9 mouse cellular contexts compared by ENCODE assay signal in genomic region chr15:102350942-102351291, GRCm38 (mm10). TPM values are rescaled to one million over a fixed set of nuclear protein-coding genes. Genes with fewer than 3 reads are reported as not detected.
DNase-seq lines count a peak whose midpoint lies in the region; ATAC-seq lines count a peak whose summit lies in the region.
"Had no signal": no experiment of that assay in that cellular context is flagged by ENCODE, and none has a peak within 500 bp of the region (broad histone marks: within the 10 kb centered on the region; RNA-seq: fewer than 3 reads in every experiment).

No protein-coding gene starts in this region.

- H3K4me1 ChIP-seq in heart, embryonic 15.5 days (replicated peaks): peaks cover 22% of the 10 kb centered on the region
- H3K4me1 ChIP-seq in hindbrain, embryonic 15.5 days (replicated peaks): peaks cover 29% of the 10 kb centered on the region
- H3K4me1 ChIP-seq in midbrain, embryonic 13.5 days (replicated peaks): peaks cover 26% of the 10 kb centered on the region

- 6% methylated on average over 11 of the region's 11 CpGs for WGBS in heart, embryonic 15.5 days
- 8% methylated on average over 11 of the region's 11 CpGs for WGBS in hindbrain, embryonic 15.5 days
- 13% methylated on average over 11 of the region's 11 CpGs for WGBS in midbrain, embryonic 13.5 days

- H3K27me3 ChIP-seq in heart, embryonic 15.5 days: peaks cover 2% of the 10 kb centered on the region; the same call in 1 of the 2 replicates
- H3K27me3 ChIP-seq in hindbrain, embryonic 15.5 days: no peaks in the 10 kb centered on the region
- H3K27me3 ChIP-seq in midbrain, embryonic 13.5 days: peaks cover 3% of the 10 kb centered on the region

- no peaks in the 10 kb centered on the region for H3K9me3 ChIP-seq in heart, embryonic 15.5 days (replicated peaks)
- no peaks in the 10 kb centered on the region for H3K9me3 ChIP-seq in hindbrain, embryonic 15.5 days
- H3K9me3 ChIP-seq in midbrain, embryonic 13.5 days: no peaks in the 10 kb centered on the region

- H3K36me3 ChIP-seq in heart, embryonic 15.5 days: peaks cover 14% of the 10 kb centered on the region; the same call in 1 of the 2 replicates
- 0 out of 2 replicates have a peak, but pooled peaks cover 7% of the 10 kb centered on the region for H3K36me3 ChIP-seq in hindbrain, embryonic 15.5 days
- H3K36me3 ChIP-seq in midbrain, embryonic 13.5 days: peaks cover 9% of the 10 kb centered on the region

- peak overlapping the region; percentile 84 for H3K4me2 ChIP-seq in heart, embryonic 15.5 days
- H3K4me2 ChIP-seq in hindbrain, embryonic 15.5 days: peak overlapping the region; percentile 88
- peak overlapping the region; percentile 93 for H3K4me2 ChIP-seq in midbrain, embryonic 13.5 days (replicated peaks)

- peak overlapping the region; percentile 80 for H3K4me3 ChIP-seq in heart, embryonic 15.5 days
- peak overlapping the region; percentile 86 for H3K4me3 ChIP-seq in hindbrain, embryonic 15.5 days
- H3K4me3 ChIP-seq in midbrain, embryonic 13.5 days (replicated peaks): peak overlapping the region; percentile 61

- intact Hi-C loops in heart, postnatal 25 days (cut with DNase I): loop anchor here (2.0 kb wide), 1 partner anchor 26 kb away; no protein-coding TSS in a partner anchor

- H3K27ac ChIP-seq in heart, embryonic 15.5 days: peak overlapping the region; percentile 81
- 0 out of 2 replicates have a peak overlapping the region, but pooled peaks have one; percentile 50 for H3K27ac ChIP-seq in hindbrain, embryonic 15.5 days (replicated peaks)
- H3K27ac ChIP-seq in midbrain, embryonic 13.5 days: no peak overlapping the region

- DNase-seq in heart, postnatal 25 days (ENCODE audit: low spot score): no peak
- DNase-seq in embryo, embryonic 10.5 days (ENCODE audit: low spot score): no peak
- no peak for DNase-seq in Muller cell, postnatal 12 days (ENCODE audit: inconsistent ontology term)
- DNase-seq in urinary bladder, postnatal 4 days (ENCODE audit: low spot score in 2 of 2): no peak

- ATAC-seq in heart, embryonic 15.5 days (replicated peaks; ENCODE audit: insufficient number of reproducible peaks, insufficient read depth, low FRiP score, low read depth): no peak
- ATAC-seq in common myeloid progenitor, adult 5-6 weeks (replicated peaks; ENCODE audit: low read depth, poor library complexity, severe bottlenecking): peak; percentile 10
- ATAC-seq in hindbrain, embryonic 15.5 days (ENCODE audit: low FRiP score, low read depth): no peak
- ATAC-seq in midbrain, embryonic 13.5 days: 0 out of 2 replicates have a peak, but pooled peaks have one; percentile 14

- peak overlapping the region; percentile 53 for H3K9ac ChIP-seq in heart, embryonic 15.5 days
- peak overlapping the region; percentile 79; the same call in 1 of the 2 replicates for H3K9ac ChIP-seq in hindbrain, embryonic 15.5 days
- H3K9ac ChIP-seq in midbrain, embryonic 13.5 days (replicated peaks): peak overlapping the region; percentile 55

RNA-seq across cellular contexts. Expression of gene Aaas, which starts 0.3 kb away (rescaled TPM):
- 39.1 and 52.4 TPM in 2 replicates for polyA plus RNA-seq in heart, embryonic 15.5 days (2015; fragmentation: Nextera tagmentation; extraction: Ambion mirVana)
- 10 to 100 TPM; 10.2 to 11.2 TPM for total RNA-seq in heart, postnatal 25 days (2021)
- total RNA-seq in common myeloid progenitor, adult 5-6 weeks (2017): 111 and 199 TPM in 2 replicates
- 36.8 and 37.9 TPM in 2 replicates for polyA plus RNA-seq in hindbrain, embryonic 15.5 days (2015; fragmentation: Nextera tagmentation; extraction: Ambion mirVana)
- 41.4 and 44.1 TPM in 2 replicates for polyA plus RNA-seq in midbrain, embryonic 13.5 days (2015; fragmentation: Nextera tagmentation; extraction: Ambion mirVana)

RNA-seq across cellular contexts. Expression of gene Sp7, which starts 16.1 kb away (rescaled TPM):
- polyA plus RNA-seq in heart, embryonic 15.5 days (2015; fragmentation: Nextera tagmentation; extraction: Ambion mirVana): 0.15 and 0.22 TPM in 2 replicates
- total RNA-seq in heart, postnatal 25 days (2021): not detected
- not detected in 2 replicates for total RNA-seq in common myeloid progenitor, adult 5-6 weeks (2017)
- polyA plus RNA-seq in hindbrain, embryonic 15.5 days (2015; fragmentation: Nextera tagmentation; extraction: Ambion mirVana): 0.57 and 0.71 TPM in 2 replicates
- 0.14 and 0.28 TPM in 2 replicates for polyA plus RNA-seq in midbrain, embryonic 13.5 days (2015; fragmentation: Nextera tagmentation; extraction: Ambion mirVana)
- polyA plus RNA-seq: large intestine, adult 2 months had no signal

RNA-seq across cellular contexts. Expression of gene Myg1, which starts 19.4 kb away (rescaled TPM):
- polyA plus RNA-seq in heart, embryonic 15.5 days (2015; fragmentation: Nextera tagmentation; extraction: Ambion mirVana): 47.9 and 69.2 TPM in 2 replicates
- 10 to 100 TPM; 21.3 to 23.1 TPM for total RNA-seq in heart, postnatal 25 days (2021)
- total RNA-seq in common myeloid progenitor, adult 5-6 weeks (2017): 40.0 and 50.8 TPM in 2 replicates
- polyA plus RNA-seq in hindbrain, embryonic 15.5 days (2015; fragmentation: Nextera tagmentation; extraction: Ambion mirVana): 92.6 and 94.2 TPM in 2 replicates
- polyA plus RNA-seq in midbrain, embryonic 13.5 days (2015; fragmentation: Nextera tagmentation; extraction: Ambion mirVana): 93.8 and 105 TPM in 2 replicates

RNA-seq across cellular contexts. Expression of gene Pfdn5, which starts 25.0 kb away (rescaled TPM):
- 261 and 296 TPM in 2 replicates for polyA plus RNA-seq in heart, embryonic 15.5 days (2015; fragmentation: Nextera tagmentation; extraction: Ambion mirVana)
- 100 to 1,000 TPM; 284 to 288 TPM for total RNA-seq in heart, postnatal 25 days (2021)
- total RNA-seq in common myeloid progenitor, adult 5-6 weeks (2017): 219 and 289 TPM in 2 replicates
- 460 and 473 TPM in 2 replicates for polyA plus RNA-seq in hindbrain, embryonic 15.5 days (2015; fragmentation: Nextera tagmentation; extraction: Ambion mirVana)
- 472 and 474 TPM in 2 replicates for polyA plus RNA-seq in midbrain, embryonic 13.5 days (2015; fragmentation: Nextera tagmentation; extraction: Ambion mirVana)

RNA-seq across cellular contexts. Expression of gene Espl1, which starts 54.9 kb away (rescaled TPM):
- polyA plus RNA-seq in heart, embryonic 15.5 days (2015; fragmentation: Nextera tagmentation; extraction: Ambion mirVana): 14.7 and 20.0 TPM in 2 replicates
- 1 to 10 TPM in 1 of 2 experiments, under 1 TPM in 1; 0.65 to 1.9 TPM for total RNA-seq in heart, postnatal 25 days (2021)
- 24.6 and 39.7 TPM in 2 replicates for total RNA-seq in common myeloid progenitor, adult 5-6 weeks (2017)
- polyA plus RNA-seq in hindbrain, embryonic 15.5 days (2015; fragmentation: Nextera tagmentation; extraction: Ambion mirVana): 4.4 and 6.7 TPM in 2 replicates
- polyA plus RNA-seq in midbrain, embryonic 13.5 days (2015; fragmentation: Nextera tagmentation; extraction: Ambion mirVana): 11.0 and 13.3 TPM in 2 replicates

Comparison
In these comparisons a context has a peak if more than half of its experiments do, and no peak if none do; other contexts are left out.
1. ATAC-seq: peak in common myeloid progenitor, adult 5-6 weeks (single experiment) and midbrain, embryonic 13.5 days (single experiment); none in heart, embryonic 15.5 days (single experiment) and hindbrain, embryonic 15.5 days (single experiment).
2. Peak in every context shown above with its lines, with median percentiles within 50 percentile points of each other: H3K4me2 ChIP-seq, H3K4me3 ChIP-seq and H3K9ac ChIP-seq.